13 mouse cellular contexts compared by ENCODE assay signal in the genomic region with DNA sequence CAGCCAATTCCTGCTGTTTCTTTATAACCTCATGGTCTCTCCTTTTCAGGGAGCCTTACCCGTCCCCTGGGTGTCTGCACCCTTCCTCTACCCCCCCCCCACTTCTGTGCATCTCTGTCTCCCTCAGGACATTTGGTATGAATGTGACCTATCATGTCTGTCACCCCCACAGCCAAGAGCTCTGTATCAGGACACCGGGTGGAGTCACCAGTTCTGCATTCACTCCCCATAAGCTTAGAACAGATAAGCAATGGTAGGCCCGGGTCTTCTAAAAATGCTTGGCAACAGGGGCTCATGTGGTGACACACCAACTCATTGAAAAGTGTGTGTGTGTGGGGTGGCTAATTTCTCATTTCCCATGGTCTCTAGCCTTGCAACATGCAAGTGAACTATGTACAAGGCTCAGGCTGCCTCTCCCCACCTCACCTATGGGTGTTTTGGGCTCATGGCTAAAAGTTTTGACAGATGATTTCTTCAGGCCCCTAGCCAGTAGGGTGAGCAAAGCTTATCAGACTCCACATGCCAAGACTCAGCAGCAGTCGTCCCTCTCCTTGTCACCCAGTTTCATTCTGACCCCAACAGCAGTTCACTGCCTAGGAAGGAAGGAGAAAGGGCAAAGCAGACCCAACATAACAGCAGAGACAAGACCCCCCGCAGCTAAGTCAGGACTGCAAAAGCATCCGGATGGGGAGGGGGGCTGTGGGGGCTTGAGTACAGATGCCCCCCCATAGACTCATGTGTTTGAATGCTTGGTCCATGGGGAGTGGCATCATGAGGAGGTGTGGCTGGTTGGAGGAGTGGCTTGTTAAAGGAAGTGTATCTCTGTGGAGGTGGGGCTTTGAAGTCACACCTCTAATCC.
DNase-seq lines count a peak whose midpoint lies in the region; ATAC-seq and TF ChIP-seq lines count a peak whose summit lies in the region.
"Had no signal": no experiment of that assay in that cellular context is flagged by ENCODE, and none has a peak within 500 bp of the region (broad histone marks: within the 10 kb centered on the region; RNA-seq: fewer than 3 reads in every experiment).

No protein-coding gene starts in this region.

- ATAC-seq in hindbrain, postnatal 0 days = no peak
- ATAC-seq in erythroid progenitor cell, adult 5-6 weeks (replicated peaks; ENCODE audit: low FRiP score, poor library complexity, severe bottlenecking) = peak; percentile 74
- ATAC-seq in megakaryocyte, adult 5-6 weeks (ENCODE audit: poor library complexity, severe bottlenecking) = peak; percentile 46; the same call in 1 of the 2 replicates
- ATAC-seq: midbrain, embryonic 13.5 days had no signal

- no peak overlapping the region for H3K9ac ChIP-seq in hindbrain, postnatal 0 days (replicated peaks; ENCODE audit: low read length)
- H3K9ac ChIP-seq: embryonic facial prominence, embryonic 12.5 days; limb, embryonic 13.5 days; midbrain, embryonic 13.5 days had no signal

- peaks cover 84% of the 10 kb centered on the region for H3K4me1 ChIP-seq in hindbrain, embryonic 10.5 days (replicated peaks)
- no peaks in the 10 kb centered on the region for H3K4me1 ChIP-seq in hindbrain, postnatal 0 days (ENCODE audit: insufficient read depth, low read length)
- H3K4me1 ChIP-seq: embryonic facial prominence, embryonic 12.5 days had no signal

- H3K9me3 ChIP-seq in hindbrain, embryonic 10.5 days = no peaks in the 10 kb centered on the region
- no peaks in the 10 kb centered on the region for H3K9me3 ChIP-seq in hindbrain, postnatal 0 days (ENCODE audit: low read length)
- H3K9me3 ChIP-seq: embryonic facial prominence, embryonic 12.5 days; limb, embryonic 13.5 days; midbrain, embryonic 13.5 days had no signal

- H3K4me2 ChIP-seq in hindbrain, postnatal 0 days (ENCODE audit: low read depth, low read length) = no peak overlapping the region
- H3K4me2 ChIP-seq: embryonic facial prominence, embryonic 12.5 days; limb, embryonic 13.5 days; midbrain, embryonic 13.5 days had no signal

- 0 out of 2 replicates have a peak, but pooled peaks cover 3% of the 10 kb centered on the region for H3K27me3 ChIP-seq in hindbrain, embryonic 10.5 days (ENCODE audit: insufficient read depth, poor library complexity, severe bottlenecking)
- no peaks in the 10 kb centered on the region for H3K27me3 ChIP-seq in hindbrain, postnatal 0 days (ENCODE audit: insufficient read depth, low read length)
- H3K27me3 ChIP-seq: embryonic facial prominence, embryonic 12.5 days had no signal

- no peaks in the 10 kb centered on the region for H3K36me3 ChIP-seq in hindbrain, embryonic 10.5 days
- no peaks in the 10 kb centered on the region for H3K36me3 ChIP-seq in hindbrain, postnatal 0 days (ENCODE audit: insufficient read depth, low read length)
- H3K36me3 ChIP-seq: embryonic facial prominence, embryonic 12.5 days; limb, embryonic 13.5 days; midbrain, embryonic 13.5 days had no signal

- DNase-seq in hindbrain, embryonic 10.5 days (ENCODE audit: low spot score) = no peak
- DNase-seq in hindbrain, postnatal 0 days (ENCODE audit: low spot score) = no peak
- DNase-seq in adipocyte (ENCODE audit: low spot score) = peak; percentile 32
- no peak for DNase-seq in yolk sac, embryonic 10.5 days (ENCODE audit: low spot score)
- no peak for DNase-seq in spleen, postnatal 14 days (ENCODE audit: low spot score in 2 of 2)
- DNase-seq: adrenal gland, postnatal 10 days; cerebellum, postnatal 10 days; thymus, postnatal 4 days had no signal

- no peak for TF ChIP-seq CTCF in hindbrain, postnatal 0 days (IDR thresholded peaks at IDR 0.05; ENCODE audit: low read depth)

- peak overlapping the region; percentile 71 for H3K27ac ChIP-seq in hindbrain, embryonic 10.5 days
- H3K27ac ChIP-seq in hindbrain, postnatal 0 days = no peak overlapping the region
- H3K27ac ChIP-seq: embryonic facial prominence, embryonic 12.5 days; limb, embryonic 13.5 days; midbrain, embryonic 13.5 days had no signal

- no peak overlapping the region for H3K4me3 ChIP-seq in hindbrain, embryonic 10.5 days
- H3K4me3 ChIP-seq in hindbrain, postnatal 0 days (ENCODE audit: low read length) = no peak overlapping the region
- H3K4me3 ChIP-seq: embryonic facial prominence, embryonic 12.5 days; limb, embryonic 13.5 days; midbrain, embryonic 13.5 days had no signal

- WGBS in hindbrain, embryonic 10.5 days = 70% methylated on average over 6 of the region's 6 CpGs
- WGBS in hindbrain, postnatal 0 days = 72% methylated on average over 6 of the region's 6 CpGs
